21 mouse cellular contexts compared by ENCODE assay signal in genomic region chr15:79191426-79191825, GRCm38 (mm10). TPM values are rescaled to one million over a fixed set of nuclear protein-coding genes. Genes with fewer than 3 reads are reported as not detected.
A peak's percentile ranks its signal among the peaks of the same experiment; 100 is the strongest.
DNase-seq lines count a peak whose midpoint lies in the region; ATAC-seq and TF ChIP-seq lines count a peak whose summit lies in the region.
"Had no signal": no experiment of that assay in that cellular context is flagged by ENCODE, and none has a peak within 500 bp of the region (broad histone marks: within the 10 kb centered on the region; RNA-seq: fewer than 3 reads in every experiment).

No protein-coding gene starts in this region.

- intact Hi-C loops in heart, adult 2 months (cut with DNase I), result no loop called here
- intact Hi-C loops in heart, postnatal 25 days (cut with DNase I), result no loop called here

- no peak for ATAC-seq in lung, embryonic 14.5 days (ENCODE audit: insufficient read depth)
- ATAC-seq in inflammation-experienced regulatory T-cells, adult 6 months, result no peak
- ATAC-seq: activated CD4-positive, CD25-positive, alpha-beta regulatory T cell, adult 4 months had no signal

- TF ChIP-seq EP300 in heart, adult 2 months (IDR thresholded peaks at IDR 0.05; ENCODE audit: insufficient read depth, low read depth, low read length), result no peak

- TF ChIP-seq CTCF in heart, adult 2 months (IDR thresholded peaks at IDR 0.05), result peak; percentile 17; the same call in 1 of the 2 replicates
- TF ChIP-seq CTCF in lung, embryonic 14.5 days (IDR thresholded peaks at IDR 0.05; ENCODE audit: low read depth), result 0 out of 2 replicates have a peak, but pooled peaks have one; percentile 5

- TF ChIP-seq POLR2A in heart, adult 2 months (IDR thresholded peaks at IDR 0.05; ENCODE audit: insufficient read depth, low read depth, low read length), result no peak

- no peaks in the 10 kb centered on the region for H3K79me2 ChIP-seq in heart, adult 2 months (replicated peaks; ENCODE audit: control insufficient read depth, insufficient read depth, low read length)

- DNase-seq in heart, adult 2 months, result no peak
- no peak for DNase-seq in heart, postnatal 25 days (ENCODE audit: low spot score)
- DNase-seq in lung, embryonic 14.5 days, result no peak
- DNase-seq in lung, postnatal 14 days, result no peak
- DNase-seq in R1 (ENCODE audit: low read depth, low spot score), result peak; percentile 61
- DNase-seq in layer of hippocampus, adult 9-11 months, result no peak
- DNase-seq: adrenal gland, postnatal 14 days; cerebellum, adult 18-20 months; cerebellum, adult 9-11 months; cerebellum, postnatal 36 days; gastrocnemius, adult 2 months; gastrocnemius, postnatal 25 days; heart, postnatal 4 days had no signal

- H3K4me1 ChIP-seq in heart, adult 2 months (ENCODE audit: control insufficient read depth, insufficient read depth, low read length), result peaks cover 3% of the 10 kb centered on the region; the same call in 1 of the 2 replicates
- peaks cover 7% of the 10 kb centered on the region for H3K4me1 ChIP-seq in lung, embryonic 14.5 days (ENCODE audit: insufficient read depth)

- H3K4me3 ChIP-seq in heart, adult 2 months, result no peak overlapping the region
- no peak overlapping the region for H3K4me3 ChIP-seq in lung, embryonic 14.5 days (ENCODE audit: low read depth, low read length)
- H3K4me3 ChIP-seq: embryonic facial prominence, embryonic 13.5 days; forebrain, embryonic 12.5 days; gastrocnemius, adult 2 months; heart, embryonic 13.5 days; hindbrain, embryonic 13.5 days had no signal

- H3K27me3 ChIP-seq in heart, adult 2 months (ENCODE audit: control insufficient read depth, insufficient read depth, low read length), result no peaks in the 10 kb centered on the region
- no peaks in the 10 kb centered on the region for H3K27me3 ChIP-seq in lung, embryonic 14.5 days (ENCODE audit: insufficient read depth, low read length)
- H3K27me3 ChIP-seq: embryonic facial prominence, embryonic 13.5 days; forebrain, embryonic 12.5 days; heart, embryonic 13.5 days; hindbrain, embryonic 13.5 days had no signal

- no peak overlapping the region for H3K27ac ChIP-seq in heart, adult 2 months
- no peak overlapping the region for H3K27ac ChIP-seq in lung, embryonic 14.5 days (ENCODE audit: low read depth)
- H3K27ac ChIP-seq: heart, embryonic 13.5 days had no signal

- no peak overlapping the region for H3K4me2 ChIP-seq in lung, embryonic 14.5 days
- H3K4me2 ChIP-seq: embryonic facial prominence, embryonic 13.5 days; forebrain, embryonic 12.5 days; heart, embryonic 13.5 days; hindbrain, embryonic 13.5 days had no signal

- 93% methylated on average over 2 of the region's 2 CpGs for WGBS in heart, adult 2 months
- WGBS in lung, embryonic 14.5 days, result 91% methylated on average over 2 of the region's 2 CpGs

- H3K9ac ChIP-seq in heart, adult 2 months (ENCODE audit: low read depth, low read length), result no peak overlapping the region
- no peak overlapping the region for H3K9ac ChIP-seq in lung, embryonic 14.5 days
- H3K9ac ChIP-seq: embryonic facial prominence, embryonic 13.5 days; forebrain, embryonic 12.5 days; heart, embryonic 13.5 days; hindbrain, embryonic 13.5 days had no signal

- no peaks in the 10 kb centered on the region for H3K36me3 ChIP-seq in heart, adult 2 months (ENCODE audit: control insufficient read depth, insufficient read depth, low read length)
- H3K36me3 ChIP-seq in lung, embryonic 14.5 days (ENCODE audit: insufficient read depth), result no peaks in the 10 kb centered on the region
- H3K36me3 ChIP-seq: embryonic facial prominence, embryonic 13.5 days; forebrain, embryonic 12.5 days; heart, embryonic 13.5 days; hindbrain, embryonic 13.5 days had no signal

- H3K9me3 ChIP-seq in lung, embryonic 14.5 days (ENCODE audit: low read depth, low read length), result no peaks in the 10 kb centered on the region
- H3K9me3 ChIP-seq: embryonic facial prominence, embryonic 13.5 days; forebrain, embryonic 12.5 days; heart, embryonic 13.5 days; hindbrain, embryonic 13.5 days had no signal

RNA-seq across cellular contexts. Expression of gene Sox10, which starts 26.4 kb away (rescaled TPM):
- 1 to 10 TPM; 1.1 to 1.3 TPM for total RNA-seq in heart, adult 2 months (2021)
- polyA plus RNA-seq in heart, adult 2 months (2012; rRNA removed), result 4.5 and 4.9 TPM in 2 replicates
- 1 to 10 TPM in 1 of 2 experiments, under 1 TPM in 1; 0.92 to 1.3 TPM for total RNA-seq in heart, postnatal 25 days (2021)
- polyA plus RNA-seq in lung, embryonic 14.5 days (2014; fragmentation: Nextera tagmentation; extraction: Ambion mirVana), result 0.37 and 0.79 TPM in 2 replicates
- polyA plus RNA-seq in inflammation-experienced regulatory T-cells, adult 6 months (2017; shearing (Covaris generic)), result not detected
- total RNA-seq: granulocyte monocyte progenitor cell, adult 5-6 weeks had no signal
- polyA plus RNA-seq: activated CD4-positive, CD25-positive, alpha-beta regulatory T cell, adult 4 months; C2C12 had no signal

RNA-seq across cellular contexts. Expression of gene Pick1, which starts 37.5 kb away (rescaled TPM):
- total RNA-seq in heart, adult 2 months (2021), result 10 to 100 TPM; 21.3 to 24.0 TPM
- polyA plus RNA-seq in heart, adult 2 months (2012; rRNA removed), result 27.7 and 35.5 TPM in 2 replicates
- total RNA-seq in heart, postnatal 25 days (2021), result 10 to 100 TPM; 21.5 to 22.3 TPM
- polyA plus RNA-seq in lung, embryonic 14.5 days (2014; fragmentation: Nextera tagmentation; extraction: Ambion mirVana), result 18.1 and 18.7 TPM in 2 replicates
- 1 to 10 TPM; 6.6 to 8.4 (median 8.3) TPM for polyA plus RNA-seq in inflammation-experienced regulatory T-cells, adult 6 months (2017; shearing (Covaris generic))

RNA-seq across cellular contexts. Expression of gene Gm49486, which starts 37.8 kb away (rescaled TPM):
- total RNA-seq in heart, adult 2 months (2021), result 1 to 10 TPM in 1 of 2 experiments, under 1 TPM in 1; 0.61 to 1.4 TPM
- polyA plus RNA-seq in heart, adult 2 months (2012; rRNA removed), result 0.39 and 0.59 TPM in 2 replicates
- total RNA-seq in heart, postnatal 25 days (2021), result under 1 TPM; 0.55 to 0.73 TPM
- 0.18 and 0.53 TPM in 2 replicates for polyA plus RNA-seq in lung, embryonic 14.5 days (2014; fragmentation: Nextera tagmentation; extraction: Ambion mirVana)
- polyA plus RNA-seq in inflammation-experienced regulatory T-cells, adult 6 months (2017; shearing (Covaris generic)), result not detected

RNA-seq across cellular contexts. Expression of gene 1700088E04Rik, which starts 50.4 kb away (rescaled TPM):
- total RNA-seq in heart, adult 2 months (2021), result 1 to 10 TPM; 1.8 to 2.6 TPM
- 2.8 and 3.8 TPM in 2 replicates for polyA plus RNA-seq in heart, adult 2 months (2012; rRNA removed)
- 1 to 10 TPM; 1.6 to 1.7 TPM for total RNA-seq in heart, postnatal 25 days (2021)
- polyA plus RNA-seq in lung, embryonic 14.5 days (2014; fragmentation: Nextera tagmentation; extraction: Ambion mirVana), result 6.0 and 7.1 TPM in 2 replicates
- polyA plus RNA-seq in inflammation-experienced regulatory T-cells, adult 6 months (2017; shearing (Covaris generic)), result 1 to 10 TPM; 5.4 to 7.1 (median 5.9) TPM
- total RNA-seq: granulocyte monocyte progenitor cell, adult 5-6 weeks had no signal

RNA-seq across cellular contexts. Expression of gene Polr2f, which starts 50.6 kb away (rescaled TPM):
- total RNA-seq in heart, adult 2 months (2021), result 100 to 1,000 TPM; 126 to 145 TPM
- polyA plus RNA-seq in heart, adult 2 months (2012; rRNA removed), result 48.6 and 50.9 TPM in 2 replicates
- total RNA-seq in heart, postnatal 25 days (2021), result 100 to 1,000 TPM; 132 TPM
- 315 and 325 TPM in 2 replicates for polyA plus RNA-seq in lung, embryonic 14.5 days (2014; fragmentation: Nextera tagmentation; extraction: Ambion mirVana)
- 100 to 1,000 TPM; 109 to 122 (median 116) TPM for polyA plus RNA-seq in inflammation-experienced regulatory T-cells, adult 6 months (2017; shearing (Covaris generic))
